In genomic region chr2:38823406-38823805, GRCm38 (mm10) we compare ENCODE assay signal across 8 mouse cellular contexts.
DNase-seq lines count a peak whose midpoint lies in the region; ATAC-seq and TF ChIP-seq lines count a peak whose summit lies in the region.

No protein-coding gene starts in this region.

- H3K36me3 ChIP-seq in erythroblast, embryonic 14.5 days (ENCODE audit: control insufficient read depth), result no peaks in the 10 kb centered on the region
- H3K36me3 ChIP-seq in forebrain, postnatal 0 days (ENCODE audit: insufficient read depth), result no peaks in the 10 kb centered on the region
- no peaks in the 10 kb centered on the region for H3K36me3 ChIP-seq in limb, embryonic 15.5 days
- no peaks in the 10 kb centered on the region for H3K36me3 ChIP-seq in neural tube, embryonic 13.5 days

- no peaks in the 10 kb centered on the region for H3K27me3 ChIP-seq in erythroblast, embryonic 14.5 days (ENCODE audit: control insufficient read depth)
- H3K27me3 ChIP-seq in forebrain, postnatal 0 days (ENCODE audit: insufficient read depth, low read length), result no peaks in the 10 kb centered on the region
- no peaks in the 10 kb centered on the region for H3K27me3 ChIP-seq in limb, embryonic 15.5 days
- no peaks in the 10 kb centered on the region for H3K27me3 ChIP-seq in neural tube, embryonic 13.5 days

- ATAC-seq in erythroblast, adult 5-6 weeks (replicated peaks; ENCODE audit: low FRiP score, poor library complexity, severe bottlenecking), result no peak
- peak; percentile 40; the same call in 1 of the 2 replicates for ATAC-seq in forebrain, postnatal 0 days
- ATAC-seq in limb, embryonic 15.5 days (ENCODE audit: insufficient number of reproducible peaks, low FRiP score, low TSS enrichment, low read depth), result peak; percentile 22; the same call in 1 of the 2 replicates
- ATAC-seq in neural tube, embryonic 13.5 days (ENCODE audit: low read depth), result 0 out of 2 replicates have a peak, but pooled peaks have one; percentile 13

- peak overlapping the region; percentile 90 for H3K27ac ChIP-seq in forebrain, postnatal 0 days (ENCODE audit: low read depth, low read length)
- peak overlapping the region; percentile 97 for H3K27ac ChIP-seq in limb, embryonic 15.5 days
- peak overlapping the region; percentile 97 for H3K27ac ChIP-seq in neural tube, embryonic 13.5 days (replicated peaks)

- no peak for TF ChIP-seq CTCF in forebrain, postnatal 0 days (IDR thresholded peaks at IDR 0.05; ENCODE audit: low read depth)

- H3K9ac ChIP-seq in forebrain, postnatal 0 days, result peak overlapping the region; percentile 70
- peak overlapping the region; percentile 47; the same call in 1 of the 2 replicates for H3K9ac ChIP-seq in limb, embryonic 15.5 days
- H3K9ac ChIP-seq in neural tube, embryonic 13.5 days, result peak overlapping the region; percentile 88

- H3K4me3 ChIP-seq in erythroblast, embryonic 14.5 days (replicated peaks), result peak overlapping the region; percentile 66
- H3K4me3 ChIP-seq in forebrain, postnatal 0 days (ENCODE audit: low read depth, low read length), result peak overlapping the region; percentile 58
- peak overlapping the region; percentile 60 for H3K4me3 ChIP-seq in limb, embryonic 15.5 days
- peak overlapping the region; percentile 58 for H3K4me3 ChIP-seq in neural tube, embryonic 13.5 days

- 2% methylated on average over 8 of the region's 8 CpGs for WGBS in forebrain, postnatal 0 days
- WGBS in limb, embryonic 15.5 days, result 3% methylated on average over 8 of the region's 8 CpGs
- WGBS in neural tube, embryonic 13.5 days, result 5% methylated on average over 8 of the region's 8 CpGs

- peak overlapping the region; percentile 76 for H3K4me2 ChIP-seq in forebrain, postnatal 0 days (ENCODE audit: low read depth)
- H3K4me2 ChIP-seq in limb, embryonic 15.5 days, result peak overlapping the region; percentile 59
- H3K4me2 ChIP-seq in neural tube, embryonic 13.5 days, result peak overlapping the region; percentile 63

- intact Hi-C loops in gastrocnemius, postnatal 36 days (cut with DNase I), result no loop called here

- H3K4me1 ChIP-seq in erythroblast, embryonic 14.5 days (ENCODE audit: control insufficient read depth), result peaks cover 14% of the 10 kb centered on the region
- H3K4me1 ChIP-seq in forebrain, postnatal 0 days (ENCODE audit: insufficient read depth), result 0 out of 2 replicates have a peak, but pooled peaks cover 3% of the 10 kb centered on the region
- peaks cover 4% of the 10 kb centered on the region; the same call in 1 of the 2 replicates for H3K4me1 ChIP-seq in limb, embryonic 15.5 days
- peaks cover 33% of the 10 kb centered on the region for H3K4me1 ChIP-seq in neural tube, embryonic 13.5 days (replicated peaks)

- peak; percentile 53 for DNase-seq in MN1 (ENCODE audit: low spot score)
- DNase-seq in forebrain, postnatal 0 days, result peak; percentile 69
- DNase-seq in layer of hippocampus, adult 9-11 months, result no peak
- no peak for DNase-seq in gastrocnemius, postnatal 36 days

- no peaks in the 10 kb centered on the region for H3K9me3 ChIP-seq in erythroblast, embryonic 14.5 days (ENCODE audit: control insufficient read depth, low read length)
- H3K9me3 ChIP-seq in forebrain, postnatal 0 days (ENCODE audit: low read length), result no peaks in the 10 kb centered on the region
- no peaks in the 10 kb centered on the region for H3K9me3 ChIP-seq in limb, embryonic 15.5 days
- H3K9me3 ChIP-seq in neural tube, embryonic 13.5 days, result no peaks in the 10 kb centered on the region

Comparison
In these comparisons a context has a peak if more than half of its experiments do, and no peak if none do; other contexts are left out.
1. DNase-seq: peak in MN1 (single experiment) and forebrain, postnatal 0 days (single experiment); none in layer of hippocampus, adult 9-11 months (single experiment) and gastrocnemius, postnatal 36 days (0 of 2).
2. Peak in every context shown above with its lines, with median percentiles within 50 percentile points of each other: H3K4me3 ChIP-seq, H3K27ac ChIP-seq, H3K4me2 ChIP-seq and H3K9ac ChIP-seq.